Mouse (Mus musculus): ENCODE results near the gene Ift46. TPM values are rescaled to one million over a fixed set of nuclear protein-coding genes. Genes with fewer than 3 reads are reported as not detected.
A peak's percentile ranks its signal among the peaks of the same experiment; 100 is the strongest.

Ift46 gene
- polyA plus RNA-seq, 1 experiment: 42.2 TPM

- TF ChIP-seq CTCF (IDR thresholded peaks at IDR 0.05; ENCODE audit: borderline replicate concordance, control insufficient read depth, extremely low read depth, insufficient read depth, low read length, poor library complexity) (peak; percentile 83), POLR2A (IDR thresholded peaks at IDR 0.05; ENCODE audit: control insufficient read depth, extremely low read depth, insufficient read depth, low read length, poor library complexity) (no peak)
- Histone ChIP-seq H3K27ac (ENCODE audit: control insufficient read depth, insufficient read depth, low read length) (peak overlapping the region; percentile 33; the same call in 1 of the 2 replicates), H3K4me1 (replicated peaks; ENCODE audit: control insufficient read depth, insufficient read depth, low read length) (peaks cover 5% of the 10 kb centered on the region), H3K36me3 (ENCODE audit: control insufficient read depth, insufficient read depth, low read length) (no peaks in the 10 kb centered on the region), H3K27me3 (ENCODE audit: control insufficient read depth, insufficient read depth, low read length) (no peaks in the 10 kb centered on the region), H3K4me3 (ENCODE audit: control insufficient read depth, insufficient read depth, low read length) (peak overlapping the region; percentile 87)
- DNase-seq: peak; percentile 91
- under 1% methylated on average over 41 of the region's 41 CpGs for WGBS
Measured at GRCm38 (mm10) chr9:44772750-44773651, 5.3 kb downstream of the Ift46 start.

GRCm38 (mm10) chr9:44792842-44793241 is 25.1 kb downstream of the Ift46 start:
- Histone ChIP-seq H3K27me3 (ENCODE audit: control insufficient read depth, insufficient read depth, low read length) (no peaks in the 10 kb centered on the region), H3K36me3 (ENCODE audit: control insufficient read depth, insufficient read depth, low read length) (peaks cover 5% of the 10 kb centered on the region; the same call in 1 of the 2 replicates), H3K4me3 (ENCODE audit: control insufficient read depth, insufficient read depth, low read length) (no peak overlapping the region), H3K27ac (ENCODE audit: control insufficient read depth, insufficient read depth, low read length) (no peak overlapping the region), H3K4me1 (replicated peaks; ENCODE audit: control insufficient read depth, insufficient read depth, low read length) (no peaks in the 10 kb centered on the region)
- no peak for TF ChIP-seq CTCF (IDR thresholded peaks at IDR 0.05; ENCODE audit: borderline replicate concordance, control insufficient read depth, extremely low read depth, insufficient read depth, low read length, poor library complexity)
- WGBS: 97% methylated on average over 9 of the region's 9 CpGs
- no peak for DNase-seq

- Histone ChIP-seq H3K4me1 (replicated peaks; ENCODE audit: control insufficient read depth, insufficient read depth, low read length) (peaks cover 8% of the 10 kb centered on the region), H3K36me3 (ENCODE audit: control insufficient read depth, insufficient read depth, low read length) (no peaks in the 10 kb centered on the region), H3K4me3 (ENCODE audit: control insufficient read depth, insufficient read depth, low read length) (no peak overlapping the region), H3K27ac (ENCODE audit: control insufficient read depth, insufficient read depth, low read length) (no peak overlapping the region), H3K27me3 (ENCODE audit: control insufficient read depth, insufficient read depth, low read length) (no peaks in the 10 kb centered on the region; the same call in 1 of the 2 replicates)
- WGBS: 90% methylated on average over 7 of the region's 7 CpGs
- TF ChIP-seq POLR2A (IDR thresholded peaks at IDR 0.05; ENCODE audit: control insufficient read depth, extremely low read depth, insufficient read depth, low read length, poor library complexity) (no peak), CTCF (IDR thresholded peaks at IDR 0.05; ENCODE audit: borderline replicate concordance, control insufficient read depth, extremely low read depth, insufficient read depth, low read length, poor library complexity) (no peak)
- no peak for DNase-seq
Measured at GRCm38 (mm10) chr9:44798298-44798697, 30.6 kb downstream of the Ift46 start.

GRCm38 (mm10) chr9:44799102-44799957 is 31.6 kb downstream of the Ift46 start, which contains the start of gene Tmem25:
Gene Tmem25 (minus strand): TSS chr9:44799307.
- no peaks in the 10 kb centered on the region; the same call in 1 of the 2 replicates for H3K27me3 ChIP-seq (ENCODE audit: control insufficient read depth, insufficient read depth, low read length)
- no peak within 1 kb of the TSS for H3K27ac ChIP-seq (ENCODE audit: control insufficient read depth, insufficient read depth, low read length)
- no peaks in the 10 kb centered on the region for H3K36me3 ChIP-seq (ENCODE audit: control insufficient read depth, insufficient read depth, low read length)
- H3K4me1 ChIP-seq (replicated peaks; ENCODE audit: control insufficient read depth, insufficient read depth, low read length): peaks cover 8% of the 10 kb centered on the region
- under 1% methylated on average over 75 of the region's 75 CpGs for WGBS
- DNase-seq: peak; percentile 73
- no peak for TF ChIP-seq CTCF (IDR thresholded peaks at IDR 0.05; ENCODE audit: borderline replicate concordance, control insufficient read depth, extremely low read depth, insufficient read depth, low read length, poor library complexity)
- TF ChIP-seq POLR2A (IDR thresholded peaks at IDR 0.05; ENCODE audit: control insufficient read depth, extremely low read depth, insufficient read depth, low read length, poor library complexity): no peak
- peak within 1 kb of the TSS; percentile 42 for H3K4me3 ChIP-seq (ENCODE audit: control insufficient read depth, insufficient read depth, low read length)

GRCm38 (mm10) chr9:44799958-44800324 is 32.2 kb downstream of the Ift46 start:
- Histone ChIP-seq H3K27ac (ENCODE audit: control insufficient read depth, insufficient read depth, low read length) (no peak overlapping the region), H3K4me3 (ENCODE audit: control insufficient read depth, insufficient read depth, low read length) (no peak overlapping the region), H3K4me1 (replicated peaks; ENCODE audit: control insufficient read depth, insufficient read depth, low read length) (peaks cover 8% of the 10 kb centered on the region), H3K27me3 (ENCODE audit: control insufficient read depth, insufficient read depth, low read length) (no peaks in the 10 kb centered on the region; the same call in 1 of the 2 replicates), H3K36me3 (ENCODE audit: control insufficient read depth, insufficient read depth, low read length) (peaks cover 2% of the 10 kb centered on the region; the same call in 1 of the 2 replicates)
- no peak for TF ChIP-seq POLR2A (IDR thresholded peaks at IDR 0.05; ENCODE audit: control insufficient read depth, extremely low read depth, insufficient read depth, low read length, poor library complexity)
- TF ChIP-seq CTCF (IDR thresholded peaks at IDR 0.05; ENCODE audit: borderline replicate concordance, control insufficient read depth, extremely low read depth, insufficient read depth, low read length, poor library complexity): no peak
- no peak for DNase-seq
- 49% methylated on average over 9 of the region's 9 CpGs for WGBS

- 79% methylated on average over 6 of the region's 6 CpGs for WGBS
- H3K27ac ChIP-seq (ENCODE audit: control insufficient read depth, insufficient read depth, low read length): no peak overlapping the region
- peaks cover 8% of the 10 kb centered on the region for H3K4me1 ChIP-seq (replicated peaks; ENCODE audit: control insufficient read depth, insufficient read depth, low read length)
- DNase-seq: no peak
- H3K27me3 ChIP-seq (ENCODE audit: control insufficient read depth, insufficient read depth, low read length): no peaks in the 10 kb centered on the region; the same call in 1 of the 2 replicates
- peaks cover 17% of the 10 kb centered on the region for H3K36me3 ChIP-seq (ENCODE audit: control insufficient read depth, insufficient read depth, low read length)
- TF ChIP-seq CTCF (IDR thresholded peaks at IDR 0.05; ENCODE audit: borderline replicate concordance, control insufficient read depth, extremely low read depth, insufficient read depth, low read length, poor library complexity): no peak
- no peak for TF ChIP-seq POLR2A (IDR thresholded peaks at IDR 0.05; ENCODE audit: control insufficient read depth, extremely low read depth, insufficient read depth, low read length, poor library complexity)
- H3K4me3 ChIP-seq (ENCODE audit: control insufficient read depth, insufficient read depth, low read length): no peak overlapping the region
Measured at GRCm38 (mm10) chr9:44801669-44802068, 34.0 kb downstream of the Ift46 start.
